Mouse (Mus musculus) layer of hippocampus, adult 9-11 months (tissue): ENCODE data around the gene Slfn9.
"Not testable (repeated sequence)": the region's sequence is repeated elsewhere in the genome, so short reads cannot be mapped to it uniquely, and the experiment has no call there.

Experiments
- DNase-seq: peaks from one replicate; pipeline ENCODE4 v3.0.0; 2022

Gene Slfn9

DNA sequence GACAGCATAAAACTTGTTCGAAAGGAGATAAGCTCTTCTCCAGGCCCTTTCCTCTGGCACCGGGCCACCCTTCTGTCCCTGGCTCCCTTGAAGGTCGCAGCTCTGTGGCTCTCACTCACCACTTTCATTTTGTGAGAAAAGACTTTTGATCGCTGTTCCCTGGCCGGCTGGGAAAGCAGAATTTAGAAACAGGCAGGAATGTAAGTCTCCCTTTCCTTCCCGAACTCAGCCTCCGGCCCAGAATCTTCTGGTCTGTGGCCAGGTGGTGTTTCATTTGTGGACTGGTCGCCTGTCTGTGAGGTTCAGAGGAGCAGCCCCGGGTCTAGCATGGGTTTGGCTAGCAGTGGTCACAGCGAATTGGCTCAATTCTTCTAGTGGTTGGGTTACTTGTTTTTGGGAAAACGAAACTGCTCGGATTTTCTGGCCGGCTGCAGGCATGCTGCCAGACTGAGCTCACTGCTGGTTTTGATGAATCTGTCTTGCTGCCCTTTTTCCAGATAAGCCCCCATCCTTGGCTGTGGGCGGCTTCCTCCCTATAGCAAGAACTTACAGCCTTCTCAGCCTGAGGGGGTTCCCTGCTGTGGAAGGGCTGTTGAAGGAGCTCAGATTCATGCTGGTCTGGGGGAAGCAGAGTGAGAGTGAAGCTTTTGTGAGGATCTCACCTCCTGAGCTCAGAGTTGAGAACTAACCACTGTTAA, at the start of gene Slfn9:
Slfn9 (minus strand) TSS at position 362 of the 698 bp plus-strand sequence.
- DNase-seq, result no peak

GRCm38 (mm10) chr11:83041000-83041399, 49.4 kb upstream of the Slfn9 start:
- DNase-seq, result no peak

DNA sequence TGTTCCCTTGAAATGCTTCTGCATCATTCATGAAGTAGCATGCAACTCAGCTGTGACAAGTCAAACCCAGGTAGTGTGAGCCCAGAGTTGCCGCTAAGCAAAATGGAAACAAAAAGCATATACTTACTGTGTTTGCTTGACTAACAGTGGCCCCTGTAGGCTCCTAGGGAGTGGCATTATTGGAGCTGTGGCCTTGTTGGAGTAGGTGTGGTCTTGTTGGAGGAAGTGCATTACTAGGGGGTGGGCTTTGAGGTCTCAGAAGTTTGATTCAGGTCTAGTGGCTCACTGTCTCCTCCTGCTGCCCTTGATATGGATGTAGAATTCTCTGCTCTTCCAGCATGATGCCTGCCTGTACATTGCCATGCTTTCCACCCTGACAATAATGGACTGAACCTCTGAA, 48.7 kb upstream of the Slfn9 start:
- DNase-seq, result no peak

DNA sequence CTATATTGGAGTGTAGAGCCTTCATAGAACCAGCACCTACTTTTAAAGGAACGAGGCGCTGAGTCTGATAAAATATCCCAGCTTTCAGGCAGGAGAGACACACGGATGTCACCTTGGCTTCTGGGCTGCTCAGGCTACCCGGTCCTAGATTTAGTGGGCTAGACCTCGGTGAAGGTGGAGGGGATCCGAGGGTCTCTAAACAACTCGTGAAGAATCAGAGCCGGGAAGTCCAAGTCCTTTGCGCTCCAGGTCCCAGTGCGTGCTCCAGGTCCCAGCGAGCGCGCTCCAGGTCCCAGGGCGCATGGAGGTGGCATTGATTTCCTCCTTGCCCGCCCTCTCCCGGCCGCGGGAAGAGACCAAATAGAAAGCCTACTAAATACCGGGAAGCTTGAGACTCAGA, 48.2 kb upstream of the Slfn9 start:
- no peak for DNase-seq

- DNase-seq, result no peak
These were observed 47.5 kb upstream of the Slfn9 start for GRCm38 (mm10) chr11:83039156-83039555.

DNA sequence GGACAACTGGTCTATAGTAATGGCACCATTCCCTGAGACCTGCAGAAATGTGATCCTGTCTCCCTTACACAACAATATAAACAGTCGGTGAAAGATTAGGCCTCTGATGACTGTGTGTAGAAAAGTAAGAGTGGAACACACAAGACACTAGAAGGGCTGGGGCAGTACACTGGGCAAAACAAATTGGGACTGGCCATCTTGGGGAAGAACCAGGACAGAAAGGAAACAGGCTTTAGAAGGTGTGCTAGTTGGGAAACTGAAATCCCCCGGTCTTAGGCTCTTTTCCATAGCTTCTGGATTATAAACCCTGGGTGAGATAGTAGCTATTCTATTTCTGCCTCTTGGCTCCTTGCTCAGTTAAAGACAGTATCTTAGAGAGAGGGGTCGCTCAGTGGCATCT, 47.1 kb upstream of the Slfn9 start:
- DNase-seq, result not testable (repeated sequence)

DNA sequence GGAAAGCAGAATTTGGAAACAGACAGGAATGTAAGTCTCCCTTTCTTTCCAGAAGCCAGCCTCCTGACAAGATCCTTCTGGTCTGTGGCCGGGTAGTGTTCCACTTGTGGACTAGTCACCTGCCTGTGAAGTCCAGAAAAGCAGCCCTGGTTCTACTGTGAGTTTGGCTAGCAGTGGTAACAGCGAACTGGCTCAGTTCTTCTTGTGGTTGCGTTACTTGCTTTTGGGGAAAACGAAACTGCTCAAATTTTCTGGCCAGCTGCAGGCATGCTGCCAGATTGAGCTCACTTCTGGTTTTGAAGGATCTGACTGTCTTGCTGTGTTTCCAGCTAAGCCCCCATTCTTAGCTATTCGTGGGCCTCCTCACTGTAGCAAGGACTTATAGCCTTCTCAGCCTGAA, 29.0 kb upstream of the Slfn9 start, which contains the start of gene Slfn8:
Slfn8 (minus strand) TSS at position 190 of the 400 bp plus-strand sequence.
- peak; percentile 20 for DNase-seq

- not testable (repeated sequence) for DNase-seq
These were observed 28.2 kb upstream of the Slfn9 start for GRCm38 (mm10) chr11:83019561-83020519.

DNA sequence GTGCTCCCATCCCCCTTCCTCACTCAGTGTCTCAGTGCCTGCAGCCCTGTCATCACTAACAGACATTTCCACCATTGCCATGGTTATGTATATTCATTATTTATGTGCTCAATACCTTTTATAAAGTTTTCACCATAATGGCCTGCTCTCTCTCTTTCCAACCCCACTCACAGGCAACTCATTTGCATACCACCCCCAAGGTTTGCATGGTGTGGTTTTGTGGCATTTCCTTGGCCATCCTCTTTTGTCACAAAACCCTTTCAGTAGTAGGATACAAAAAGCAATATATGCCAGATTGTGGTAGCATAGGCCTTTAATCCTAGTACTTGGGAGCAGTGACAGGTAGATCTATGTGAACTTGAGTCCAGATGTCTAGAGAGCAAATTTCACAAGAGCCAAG, 24.5 kb upstream of the Slfn9 start:
- DNase-seq, result no peak

GRCm38 (mm10) chr11:83013356-83013755, 21.7 kb upstream of the Slfn9 start:
- no peak for DNase-seq

GRCm38 (mm10) chr11:82990612-82991385, 831 bp downstream of the Slfn9 start:
- not testable (repeated sequence) for DNase-seq

- DNase-seq, result no peak
These were observed 2.3 kb downstream of the Slfn9 start for GRCm38 (mm10) chr11:82989357-82989756.

- no peak for DNase-seq
These were observed 4.0 kb downstream of the Slfn9 start for GRCm38 (mm10) chr11:82987621-82988020.

DNA sequence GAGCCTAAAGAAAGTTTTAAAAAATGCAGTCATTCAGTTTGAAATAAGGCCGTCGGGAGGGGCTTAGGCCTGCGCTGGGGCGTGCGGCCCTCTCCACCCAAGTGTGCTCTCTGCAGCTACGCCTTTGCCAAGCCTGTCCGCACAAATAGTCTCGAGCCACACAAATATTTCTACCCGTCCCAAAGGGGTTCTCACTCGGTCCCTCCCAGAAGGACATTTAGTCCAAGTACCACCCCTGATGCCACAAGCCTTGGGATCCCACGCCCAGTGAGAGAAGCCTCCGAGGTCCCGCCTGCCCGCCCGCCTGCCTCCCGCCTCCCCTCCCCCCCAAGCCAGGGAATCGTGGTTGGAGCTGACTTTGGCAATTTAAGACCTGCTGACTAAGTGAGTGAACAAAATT, 8.4 kb downstream of the Slfn9 start:
- no peak for DNase-seq

DNA sequence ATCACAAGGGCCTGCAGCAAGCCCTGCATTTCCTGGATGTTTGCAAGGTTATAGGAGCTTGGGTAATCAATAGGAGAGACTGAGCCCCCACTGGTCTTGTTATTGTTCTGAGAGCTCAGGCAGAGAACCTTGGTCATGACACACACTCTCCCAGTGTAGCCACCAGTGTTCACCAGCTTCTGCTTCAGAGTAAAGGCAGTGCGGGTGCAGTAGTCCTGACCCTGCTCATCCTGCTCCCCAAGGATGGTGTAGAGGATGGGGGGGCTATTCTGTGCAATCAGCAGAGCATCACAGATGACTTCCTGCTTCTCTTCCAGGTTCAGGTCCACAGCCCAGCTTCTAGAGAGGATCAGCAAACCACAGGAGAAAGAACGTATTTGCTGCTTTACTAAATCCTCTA, 9.2 kb downstream of the Slfn9 start:
- DNase-seq, result not testable (repeated sequence)

- DNase-seq, result no peak
These were observed 17.7 kb downstream of the Slfn9 start for GRCm38 (mm10) chr11:82973916-82974315.

DNA sequence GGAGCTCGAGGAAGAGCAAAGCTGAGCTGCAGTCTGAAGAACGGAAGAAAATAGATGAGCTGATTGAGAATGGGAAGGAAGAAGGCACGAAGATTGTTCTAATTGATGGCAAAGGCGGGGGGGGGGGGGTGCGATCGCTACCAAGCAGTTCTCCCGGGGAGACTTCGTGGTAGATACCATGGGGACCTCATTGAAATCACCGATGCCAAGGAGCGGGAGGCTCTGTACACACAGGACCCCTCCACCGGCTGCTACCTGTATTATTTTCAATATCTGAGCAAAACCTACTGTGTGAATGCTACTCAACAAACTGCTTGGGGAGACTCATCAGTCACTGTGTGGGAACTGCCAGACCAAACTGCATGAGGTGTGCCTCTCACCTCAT, 20.0 kb downstream of the Slfn9 start:
- no peak for DNase-seq

GRCm38 (mm10) chr11:82970712-82971589, 20.7 kb downstream of the Slfn9 start:
- DNase-seq, result no peak

GRCm38 (mm10) chr11:82962215-82962614, 29.4 kb downstream of the Slfn9 start:
- DNase-seq, result no peak

GRCm38 (mm10) chr11:82961743-82962142, 29.9 kb downstream of the Slfn9 start:
- no peak for DNase-seq

- DNase-seq, result peak; percentile 8
These were observed 32.0 kb downstream of the Slfn9 start for GRCm38 (mm10) chr11:82959613-82960012.

GRCm38 (mm10) chr11:82956925-82957324, 34.7 kb downstream of the Slfn9 start:
- no peak for DNase-seq
